Mouse (Mus musculus) T-helper 2 cell (primary cell): Measurements from ENCODE around the gene Alkbh6.

ENCODE experiments used
- in situ Hi-C: fragments of 300-600 bp; cut with MboI, MseI; formaldehyde crosslinking; loops from one replicate; pipeline ENCODE4 v1.15.1; 2025; ENCODE audit warnings: high pct_unique_total_duplicates

The Alkbh6 gene

DNA sequence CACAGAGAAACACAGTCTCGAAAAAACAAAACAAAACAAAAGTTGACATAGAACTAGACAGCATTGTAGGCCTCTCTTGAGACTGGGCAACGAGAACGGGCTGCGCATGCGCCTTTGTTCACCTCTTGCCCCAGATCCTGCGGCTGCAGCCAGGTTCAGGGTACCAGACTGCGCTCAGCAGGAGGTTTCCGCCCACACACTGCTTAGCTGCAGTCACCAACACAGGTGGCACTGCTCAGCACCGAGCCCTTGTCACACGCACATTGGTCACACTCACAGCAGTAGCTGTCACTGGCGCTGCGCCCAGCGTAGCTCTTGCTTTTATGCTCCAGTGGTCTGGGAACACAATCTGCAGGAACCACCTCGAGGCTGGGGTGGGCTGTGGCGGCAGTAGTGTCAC, 18.6 kb downstream of the Alkbh6 start:
- in situ Hi-C loops = loop anchor here (10.0 kb wide), 1 partner anchor 1932 kb away; the partner anchor contains the start of genes Med29 and Paf1

DNA sequence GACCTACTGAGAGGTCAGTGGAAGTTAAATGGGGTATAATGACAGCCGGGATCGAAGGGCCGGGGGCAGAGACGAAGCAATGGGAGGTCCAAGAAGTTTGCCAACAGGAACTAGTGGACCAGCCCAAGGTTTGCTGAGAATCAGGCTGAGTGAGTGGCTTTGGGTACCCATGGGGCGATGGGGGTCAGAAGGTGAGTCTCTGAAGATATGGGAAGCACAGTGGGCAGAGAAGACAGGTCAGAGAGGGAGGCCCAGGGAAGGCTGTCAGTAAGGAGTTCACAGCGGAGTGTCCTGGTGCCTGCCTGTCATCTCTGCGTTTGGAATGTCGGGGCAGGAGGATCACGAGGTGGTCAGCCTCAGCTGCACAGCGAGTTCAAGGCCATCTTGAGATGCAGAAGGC, 19.9 kb downstream of the Alkbh6 start:
- in situ Hi-C loops = loop anchor here (10.0 kb wide), 1 partner anchor 1934 kb away; the partner anchor contains the start of genes Med29 and Paf1

DNA sequence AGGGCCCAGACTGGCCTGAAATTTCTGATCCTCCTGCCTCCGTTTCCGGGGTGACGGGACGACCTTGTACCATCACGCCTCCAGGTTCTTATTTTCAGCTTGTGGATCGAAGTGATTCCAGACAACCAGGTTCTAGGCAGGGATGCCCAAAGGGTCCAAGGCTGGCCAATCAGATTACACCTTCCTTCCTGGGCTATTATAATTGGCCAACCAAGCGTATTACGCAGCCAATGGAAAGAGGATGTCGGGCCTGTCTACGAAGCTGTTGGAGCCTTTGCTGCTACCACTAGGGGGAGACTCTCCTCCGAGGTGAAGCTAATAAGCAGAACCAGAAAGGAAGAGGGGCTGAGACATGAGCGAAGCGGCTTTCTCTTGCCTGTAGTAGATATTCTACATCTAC, 23.4 kb downstream of the Alkbh6 start:
- in situ Hi-C loops = no loop called here

DNA sequence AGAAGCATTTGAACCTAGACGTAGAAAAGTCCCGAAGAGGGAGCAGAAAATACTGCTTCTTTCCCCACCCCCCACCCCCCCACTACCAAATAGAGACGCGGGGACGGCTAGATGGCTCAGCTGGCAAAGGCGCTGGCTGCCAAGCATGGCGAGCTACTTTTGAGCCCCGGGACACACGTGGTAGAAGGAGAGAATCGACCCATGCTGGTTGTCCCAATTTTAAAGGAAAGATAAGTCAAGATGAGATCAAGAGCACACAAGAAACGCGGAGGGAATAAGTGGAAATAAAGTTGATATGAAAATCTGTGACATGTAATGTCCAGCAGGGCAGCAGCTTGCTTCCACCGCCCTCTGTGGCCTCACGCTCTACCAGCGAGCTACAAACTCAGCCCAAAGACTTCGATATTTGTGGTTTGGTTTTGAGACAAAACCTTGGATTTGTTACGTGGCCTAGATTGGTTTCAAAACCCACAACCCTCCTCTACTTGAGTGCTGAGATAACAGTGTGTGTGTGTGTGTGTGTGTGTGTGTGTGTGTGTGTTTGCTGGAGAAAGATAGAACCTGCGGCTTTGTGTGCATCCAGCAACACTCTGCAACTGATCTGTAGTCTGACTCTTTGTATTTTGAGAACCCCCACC, 24.2 kb downstream of the Alkbh6 start:
- in situ Hi-C loops = no loop called here

DNA sequence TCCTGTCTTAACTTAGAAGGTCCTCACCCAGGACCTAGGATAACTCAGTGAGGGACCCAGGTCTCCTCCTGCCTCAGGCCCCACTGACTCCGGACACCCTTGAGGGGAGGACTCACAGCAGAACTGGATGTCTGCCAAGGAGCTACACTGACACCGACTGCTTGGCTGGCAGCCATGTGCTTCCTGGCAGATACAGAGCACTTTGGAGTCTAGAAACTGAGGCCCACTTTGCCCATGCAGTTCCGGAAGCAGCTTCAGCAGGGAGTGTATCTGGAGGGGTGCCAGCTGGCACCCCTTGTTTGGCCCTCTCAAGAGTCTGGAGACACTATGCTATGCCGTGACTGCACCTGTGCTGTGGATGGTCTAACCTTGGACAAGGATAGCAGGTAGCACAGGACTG, 24.9 kb downstream of the Alkbh6 start:
- in situ Hi-C loops = no loop called here

DNA sequence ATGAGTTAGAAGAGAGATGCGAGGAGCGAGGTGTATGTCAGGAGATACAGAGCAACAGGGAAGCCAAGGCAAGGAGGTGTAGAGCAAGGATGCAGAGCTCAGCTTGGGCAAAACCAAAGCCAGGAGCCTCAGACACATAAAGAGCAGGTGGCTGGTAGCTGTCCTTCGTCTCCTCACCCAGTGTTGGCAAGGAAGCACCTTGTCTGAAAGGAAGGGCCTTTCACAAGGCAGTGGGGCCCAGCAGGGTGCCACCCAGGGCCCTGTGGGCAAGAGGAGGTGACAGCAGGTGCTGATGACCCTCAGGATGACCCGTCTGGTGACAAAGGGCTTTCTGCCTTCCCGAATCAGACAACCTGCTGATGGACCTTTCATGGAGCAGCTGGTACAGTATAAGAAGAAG, 26.0 kb downstream of the Alkbh6 start:
- in situ Hi-C loops = no loop called here

DNA sequence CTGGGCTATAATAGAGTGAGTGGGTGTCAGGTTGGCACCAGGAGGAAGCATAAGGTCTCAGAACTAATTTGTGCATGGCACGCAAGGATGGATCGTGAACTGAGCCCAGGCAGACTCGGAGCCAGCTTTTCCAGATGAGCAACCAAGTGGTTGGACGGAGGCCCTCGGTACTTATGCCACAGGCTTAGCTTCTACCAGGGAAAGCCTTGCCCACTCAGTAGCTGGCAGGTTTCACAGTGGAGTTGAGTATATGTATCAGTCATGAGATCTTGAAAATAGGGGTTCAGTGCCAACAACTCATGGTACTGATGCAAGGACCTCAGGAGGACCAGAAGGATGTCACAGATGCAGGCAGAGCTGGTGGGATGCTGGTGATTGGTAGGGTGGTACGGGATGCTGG, 27.2 kb downstream of the Alkbh6 start:
- in situ Hi-C loops = no loop called here

DNA sequence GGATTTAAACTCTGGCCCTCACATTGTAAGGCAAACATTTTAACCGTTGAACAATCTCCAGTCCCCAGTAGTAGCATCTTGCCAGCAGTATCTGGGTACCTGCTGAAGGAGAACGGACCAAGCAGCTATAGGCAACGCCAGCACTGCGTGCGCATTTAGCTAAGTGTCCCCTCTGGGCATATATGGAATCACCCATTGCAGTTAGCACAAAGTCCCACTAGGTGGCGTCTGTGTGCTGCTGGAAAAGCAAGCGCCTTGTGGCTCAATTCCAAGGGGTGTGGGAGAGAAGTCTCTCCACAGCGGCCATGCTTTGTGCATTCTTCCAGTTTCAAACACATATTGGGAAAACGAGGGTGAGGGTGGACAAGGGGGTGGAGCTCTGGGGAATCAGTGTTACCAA, 27.9 kb downstream of the Alkbh6 start:
- in situ Hi-C loops = no loop called here

DNA sequence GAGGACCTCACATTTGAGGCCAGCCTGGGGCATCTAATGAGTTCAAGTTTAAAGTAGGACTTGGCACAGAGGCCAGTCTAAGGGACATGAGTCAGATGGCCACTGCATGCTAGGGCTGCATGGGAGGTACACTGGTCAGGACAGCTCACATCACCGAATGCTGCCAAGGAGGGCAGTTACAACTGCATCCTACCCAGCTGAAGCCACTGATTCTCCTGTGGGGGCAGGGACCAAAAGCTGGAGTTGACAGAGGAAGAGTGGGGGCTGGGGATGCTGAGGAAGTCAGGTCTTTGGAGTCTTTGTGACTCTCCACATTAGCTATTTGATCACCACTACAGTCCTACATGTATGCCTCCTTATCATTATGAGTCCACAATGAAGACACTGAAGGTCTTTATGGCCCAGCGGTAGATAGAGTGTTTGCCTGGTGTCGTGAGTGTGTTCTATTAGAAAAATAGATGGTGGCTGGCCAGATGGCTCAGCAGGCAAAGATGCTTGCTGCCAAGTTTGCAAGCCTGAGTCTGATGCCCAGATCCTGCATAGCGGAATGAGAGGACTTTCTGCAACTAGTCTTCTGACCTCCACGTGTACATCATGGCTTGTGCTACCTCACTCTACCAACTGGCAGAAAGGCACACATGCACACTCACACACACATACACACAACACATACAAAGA, 31.1 kb downstream of the Alkbh6 start:
- in situ Hi-C loops = no loop called here

DNA sequence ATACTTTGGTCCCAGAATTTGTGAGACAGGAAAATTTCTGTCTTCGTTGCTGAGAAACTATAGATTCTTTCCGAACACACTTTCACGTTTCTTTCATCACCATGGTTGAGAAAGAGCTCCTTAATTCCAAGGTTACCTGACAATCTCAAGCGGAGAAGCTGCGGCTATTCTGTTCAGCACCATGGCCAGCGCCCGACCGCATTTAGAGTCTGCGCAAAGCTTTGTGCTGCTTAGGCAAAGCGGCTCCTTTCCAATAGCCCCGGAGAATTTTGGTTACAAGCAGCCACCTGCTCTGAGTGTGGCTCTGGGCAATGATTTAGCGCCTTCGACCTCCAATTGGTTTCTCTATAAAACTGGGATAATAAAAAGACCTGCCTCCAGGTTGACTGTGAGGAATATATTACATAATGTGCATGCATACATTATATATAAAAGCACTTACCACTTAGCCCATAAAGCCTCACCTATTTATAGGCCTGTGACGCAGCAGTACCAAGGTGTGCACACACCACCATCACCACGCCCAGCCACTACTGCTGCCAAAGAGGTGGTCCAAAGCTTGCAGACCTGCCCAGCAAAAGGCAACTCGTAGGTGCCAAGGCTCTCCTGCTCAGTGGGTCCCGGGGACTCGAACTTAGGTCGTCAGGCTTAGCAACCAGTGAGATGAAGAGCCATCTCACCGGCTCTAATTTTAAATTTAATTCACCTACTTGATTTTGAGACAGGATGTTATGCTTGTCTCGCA, 38.3 kb downstream of the Alkbh6 start:
- in situ Hi-C loops = no loop called here

DNA sequence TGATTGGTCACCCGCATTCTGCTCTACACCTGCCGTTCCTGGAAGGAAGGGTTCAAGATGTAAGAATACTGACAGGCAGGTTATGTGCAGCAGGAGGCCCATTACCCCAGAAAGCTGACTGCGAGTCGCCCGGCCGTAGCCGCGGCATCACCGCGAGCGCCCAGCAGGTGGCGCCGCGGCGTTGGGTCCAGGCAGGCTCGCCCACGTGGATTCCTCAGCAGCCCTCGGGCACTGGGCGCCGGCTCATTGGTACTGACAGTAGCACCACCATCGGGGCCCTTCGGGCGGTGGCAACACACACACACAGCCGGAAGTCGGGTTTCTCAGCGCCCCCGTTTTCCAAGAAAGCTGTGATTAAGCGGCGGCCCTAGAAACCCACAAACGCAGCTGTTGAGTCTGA, 39.3 kb downstream of the Alkbh6 start:
- in situ Hi-C loops = no loop called here

DNA sequence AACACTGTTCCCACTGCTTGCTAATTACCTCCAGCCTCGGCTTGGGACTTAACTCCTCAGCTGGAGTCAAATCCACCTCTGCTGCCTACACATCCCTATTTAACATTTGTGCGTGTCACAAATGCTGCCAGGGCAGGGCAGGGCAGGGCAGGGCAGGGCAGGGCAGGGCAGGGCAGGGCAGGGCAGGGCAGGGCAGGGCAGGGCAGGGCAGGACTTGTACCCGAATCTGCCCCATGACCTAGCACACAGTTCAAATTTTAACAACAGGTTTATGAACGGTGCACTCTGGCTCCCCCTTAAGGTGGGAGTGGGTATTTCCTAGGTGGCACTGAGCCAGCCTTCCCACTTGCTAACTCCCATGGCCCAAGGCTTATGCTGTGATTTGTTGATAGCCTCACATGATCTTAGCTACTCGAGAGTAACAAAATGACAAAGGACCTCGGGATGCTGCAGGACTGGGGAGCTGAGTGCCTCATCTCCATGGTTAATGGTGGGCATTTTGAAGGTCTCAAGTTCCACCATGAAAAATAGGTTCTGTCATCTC, 44.8 kb downstream of the Alkbh6 start:
- in situ Hi-C loops = no loop called here

DNA sequence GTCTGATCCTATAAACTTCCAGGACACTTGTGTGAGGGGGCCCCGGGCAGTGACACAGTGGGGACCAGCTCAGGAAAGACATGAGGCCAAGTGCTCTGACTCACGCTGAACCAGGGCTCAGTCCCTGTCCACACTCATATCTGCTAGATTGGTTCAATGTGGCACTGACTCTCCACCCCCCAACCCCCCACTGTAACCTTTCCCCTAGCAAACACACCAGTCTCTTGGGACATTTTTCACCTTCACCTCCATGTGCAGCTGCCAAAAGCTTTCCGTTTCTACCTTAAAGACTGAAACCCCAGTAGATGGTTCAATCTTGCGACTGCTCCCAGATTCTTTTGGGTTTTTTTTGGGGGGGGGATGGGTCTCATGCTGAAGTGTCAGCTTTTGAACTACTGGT, 45.5 kb downstream of the Alkbh6 start:
- in situ Hi-C loops = no loop called here

DNA sequence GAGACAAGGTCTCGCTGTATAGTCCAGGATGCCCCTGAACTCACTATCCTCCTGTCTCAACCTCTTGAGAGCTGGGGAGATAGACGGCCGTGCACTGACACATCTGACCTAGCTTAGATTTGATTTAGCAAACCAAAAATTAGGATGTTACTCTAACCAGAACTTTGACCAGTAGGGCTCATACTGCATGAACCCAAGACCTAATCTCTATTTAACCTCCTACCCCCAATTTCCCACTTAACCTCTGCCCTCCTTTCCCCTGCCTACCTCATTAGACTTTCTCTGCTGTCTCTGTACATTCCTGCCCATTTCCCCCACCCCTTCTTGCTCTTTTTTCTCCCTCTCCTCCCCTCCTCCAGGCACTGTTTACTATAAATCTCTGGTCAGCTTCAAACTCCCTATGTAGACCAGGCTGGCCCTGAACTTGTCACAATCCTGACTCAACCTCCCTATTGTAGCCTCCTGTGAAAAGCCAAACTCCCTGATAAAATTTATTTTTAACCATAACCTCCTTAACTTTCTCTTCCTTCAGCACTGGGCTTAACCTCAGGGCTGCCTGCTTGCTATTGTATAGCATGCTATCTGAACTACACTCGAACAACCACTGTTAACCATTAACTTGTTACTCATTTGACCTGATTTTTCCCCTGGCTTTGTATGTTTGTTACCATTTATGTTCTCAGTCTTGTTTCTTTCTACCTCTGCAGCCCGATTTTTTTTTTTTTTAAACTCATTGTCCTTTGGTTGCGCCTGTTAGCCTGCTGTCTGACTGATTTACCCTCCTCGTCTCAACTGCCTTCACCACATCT, 50.1 kb downstream of the Alkbh6 start:
- in situ Hi-C loops = no loop called here

DNA sequence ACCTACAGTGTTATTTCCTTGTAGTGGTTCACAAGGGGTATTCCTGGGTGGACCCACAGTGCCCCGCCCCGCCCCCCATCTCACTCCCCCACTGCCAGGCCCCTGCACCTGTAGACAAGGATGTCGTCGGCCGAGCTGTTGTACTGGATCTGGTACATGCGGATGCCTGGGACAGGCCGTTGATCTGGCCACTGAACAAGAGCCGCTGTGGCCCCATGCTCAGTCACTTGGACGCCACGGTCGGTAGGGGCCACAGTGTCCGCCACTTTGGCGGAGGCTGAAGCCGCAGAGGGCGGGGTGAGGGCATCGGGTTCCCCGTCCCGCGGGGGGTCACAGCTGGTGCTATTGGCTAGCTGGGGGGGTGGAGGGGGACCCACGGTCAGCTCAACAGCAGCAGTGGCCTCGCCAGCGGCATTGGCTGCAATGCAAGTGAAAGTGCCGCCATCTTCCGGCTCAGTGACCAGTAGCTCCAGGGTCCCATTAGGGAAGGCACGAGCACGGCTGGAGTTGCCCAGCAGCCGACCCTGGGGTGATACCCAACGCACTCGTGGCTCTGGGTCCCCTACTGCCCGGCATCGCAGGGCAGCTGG, 50.9 kb downstream of the Alkbh6 start:
- in situ Hi-C loops = no loop called here

DNA sequence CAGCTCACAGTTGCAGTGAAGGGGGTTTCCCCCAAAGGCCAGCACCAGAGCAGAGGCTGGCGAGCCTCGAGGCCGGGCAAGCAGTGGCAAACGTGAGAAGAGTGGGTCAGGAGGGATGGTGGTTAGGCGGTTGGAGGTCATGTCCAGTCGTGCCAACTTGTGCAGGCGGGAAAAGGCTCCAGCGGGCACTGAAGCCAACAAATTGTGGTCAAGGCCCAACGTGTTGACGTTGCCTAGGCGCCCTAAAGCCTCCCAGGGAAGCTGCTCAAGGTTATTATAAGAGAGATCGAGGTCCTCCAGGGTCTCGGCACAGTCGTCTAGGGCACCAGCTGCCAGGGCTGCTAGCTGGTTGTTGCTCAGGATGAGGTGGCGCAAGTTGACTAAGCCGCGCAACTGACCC, 51.5 kb downstream of the Alkbh6 start:
- in situ Hi-C loops = no loop called here

DNA sequence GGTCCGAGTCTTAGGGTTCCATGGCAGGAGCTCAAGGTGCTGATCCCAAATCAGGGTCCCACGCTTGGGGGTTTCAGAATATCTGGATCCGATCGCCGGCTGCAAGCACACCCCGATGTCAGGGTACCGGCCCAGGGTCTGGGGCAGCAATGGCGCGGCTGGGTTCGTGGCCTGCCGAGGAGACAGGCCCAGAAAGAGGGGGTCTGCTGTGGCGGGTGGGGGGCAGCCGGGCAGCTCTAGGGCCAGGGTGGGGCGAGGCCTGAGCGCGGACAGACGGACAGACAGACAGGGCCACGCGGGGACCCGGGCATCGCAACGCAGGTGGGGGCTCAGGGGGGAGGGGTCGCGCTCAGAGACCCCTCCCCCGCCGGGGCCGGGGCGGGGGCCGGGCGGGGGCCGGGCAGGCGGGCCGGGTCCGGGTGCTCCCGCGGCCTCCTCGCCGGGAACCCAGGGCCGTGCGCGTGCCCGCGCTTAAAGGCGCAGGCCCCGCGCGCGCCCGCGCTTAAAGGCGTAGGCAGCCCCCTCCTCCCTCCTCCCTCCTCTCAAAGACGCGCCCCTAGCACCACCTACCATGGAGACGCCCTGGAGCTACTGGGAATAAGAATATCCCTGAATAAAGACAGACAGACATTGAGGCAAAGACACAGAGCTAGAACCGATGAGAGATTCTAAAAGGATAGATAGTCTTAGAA, 54.3 kb downstream of the Alkbh6 start, which contains the start of gene Lrfn3:
Lrfn3 (minus strand) TSS at position 121 of the 692 bp plus-strand sequence.
- in situ Hi-C loops = no loop called here

DNA sequence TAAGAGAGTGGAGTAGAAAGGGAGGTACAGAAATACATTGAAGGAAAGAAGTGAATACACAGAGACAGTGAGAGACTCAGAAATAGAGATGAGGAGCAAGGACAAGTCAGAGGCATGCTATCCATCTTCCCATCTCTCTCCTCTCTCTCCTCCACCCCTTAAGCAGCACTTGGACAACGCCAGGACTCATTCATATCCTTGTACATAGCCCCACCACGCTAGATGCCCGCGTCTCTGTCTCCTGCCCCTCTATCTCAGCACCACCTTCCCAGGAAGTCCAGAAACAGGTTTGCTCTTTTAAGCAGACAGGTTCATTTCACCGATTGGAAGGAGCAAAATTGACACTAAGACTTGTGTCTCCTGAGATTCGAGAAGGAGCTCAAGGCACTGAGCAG, 54.8 kb downstream of the Alkbh6 start:
- in situ Hi-C loops = no loop called here
